Mouse (Mus musculus): Measurements from ENCODE around the gene Gmpr.

- no peak for TF ChIP-seq POLR2A (IDR thresholded peaks at IDR 0.05; ENCODE audit: insufficient read depth, low read depth, low read length)
- no peak for TF ChIP-seq CTCF (IDR thresholded peaks at IDR 0.05)
Observed at GRCm38 (mm10) chr13:45485602-45486001, 21.6 kb upstream of the Gmpr start.

All from heart, adult 2 months (tissue).